Mouse (Mus musculus): ENCODE measurements around the gene Rhox2f. TPM values are rescaled to one million over a fixed set of nuclear protein-coding genes. Genes with fewer than 3 reads are reported as not detected.

Rhox2f gene
- polyA plus RNA-seq (2012; rRNA removed; ENCODE audit: low replicate concordance), result not detected in 2 replicates

DNA sequence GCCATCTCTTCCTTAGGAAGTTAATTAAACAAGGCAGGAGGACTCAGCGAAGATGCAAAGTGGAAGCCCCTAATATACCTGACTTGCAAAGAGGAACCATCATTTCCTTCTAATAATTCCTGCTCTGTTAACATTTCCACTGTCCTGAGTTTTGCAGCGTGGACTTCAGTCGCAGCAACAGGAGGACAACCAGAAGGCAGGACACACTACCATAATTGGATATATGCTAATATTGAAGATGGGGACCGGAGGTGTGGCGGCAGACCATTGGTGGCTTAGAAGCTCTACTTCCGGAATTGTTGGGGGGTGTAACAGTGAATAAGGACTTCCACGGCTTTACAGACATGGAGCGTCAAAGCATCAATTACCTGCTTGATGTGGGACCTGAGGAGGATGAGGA is at the start of gene Rhox2f:
Rhox2f (plus strand) TSS at position 301 of the 400 bp plus-strand sequence.

DNA sequence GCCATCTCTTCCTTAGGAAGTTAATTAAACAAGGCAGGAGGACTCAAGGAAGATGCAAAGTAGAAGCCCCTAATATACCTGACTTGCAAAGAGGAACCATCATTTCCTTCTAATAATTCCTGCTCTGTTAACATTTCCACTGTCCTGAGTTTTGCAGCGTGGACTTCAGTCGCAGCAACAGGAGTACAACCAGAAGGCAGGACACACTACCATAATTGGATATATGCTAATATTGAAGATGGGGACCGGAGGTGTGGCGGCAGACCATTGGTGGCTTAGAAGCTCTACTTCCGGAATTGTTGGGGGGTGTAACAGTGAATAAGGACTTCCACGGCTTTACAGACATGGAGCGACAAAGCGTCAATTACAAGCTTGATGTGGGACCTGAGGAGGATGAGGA is 41.1 kb upstream of the Rhox2f start, which contains the start of gene Rhox2e:
Rhox2e (plus strand) TSS at position 301 of the 400 bp plus-strand sequence.

GRCm38 (mm10) chrX:37541719-37542118 is 29.5 kb upstream of the Rhox2f start, which contains the start of gene Rhox3e:
Gene Rhox3e (plus strand): TSS chrX:37542019.

GRCm38 (mm10) chrX:37557112-37557511 is 14.1 kb upstream of the Rhox2f start, which contains the start of gene Rhox4e:
Gene Rhox4e (plus strand): TSS chrX:37557412.

GRCm38 (mm10) chrX:37580692-37581091 is 9.5 kb downstream of the Rhox2f start, which contains the start of gene Rhox3f:
Gene Rhox3f (plus strand): TSS chrX:37580992.

DNA sequence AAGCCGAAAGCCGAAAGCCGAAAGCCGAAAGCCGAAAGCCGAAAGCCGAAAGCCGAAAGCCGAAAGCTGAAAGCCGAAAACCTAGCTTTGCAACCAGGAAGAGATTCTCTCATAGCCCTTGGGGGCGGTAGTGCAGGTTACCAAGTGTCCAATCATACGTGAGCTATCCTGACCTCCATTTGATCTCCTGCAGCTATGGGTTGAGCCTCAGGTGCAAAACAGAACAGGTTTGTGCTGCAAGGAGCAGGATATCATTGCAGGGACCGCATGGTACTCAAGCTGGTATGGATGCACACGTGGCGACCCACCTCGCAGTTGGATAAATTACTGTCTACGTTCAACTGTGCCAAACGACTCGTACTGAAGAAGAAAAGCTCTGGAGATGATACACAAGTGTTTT is 36.4 kb downstream of the Rhox2f start, which contains the start of gene Rhox4f:
Rhox4f (minus strand) TSS at position 101 of the 400 bp plus-strand sequence.

Other genes starting within 250 kb of the Rhox2f start
- gene Rhox3a2, start 191.4 kb upstream of the Rhox2f start, polyA plus RNA-seq (2012; rRNA removed; ENCODE audit: low replicate concordance), result not detected in 2 replicates
- not detected in 2 replicates for gene Rhox4a2, start 180.6 kb upstream of the Rhox2f start, polyA plus RNA-seq (2012; rRNA removed; ENCODE audit: low replicate concordance)
- gene Rhox2b, start 159.3 kb upstream of the Rhox2f start, polyA plus RNA-seq (2012; rRNA removed; ENCODE audit: low replicate concordance), result not detected in 2 replicates
- gene Rhox4b, start 138.9 kb upstream of the Rhox2f start, polyA plus RNA-seq (2012; rRNA removed; ENCODE audit: low replicate concordance), result not detected in 2 replicates
- gene Rhox2c, start 117.7 kb upstream of the Rhox2f start, polyA plus RNA-seq (2012; rRNA removed; ENCODE audit: low replicate concordance), result not detected in 2 replicates
- gene Rhox3c, start 112.8 kb upstream of the Rhox2f start, polyA plus RNA-seq (2012; rRNA removed; ENCODE audit: low replicate concordance), result not detected in 2 replicates
- not detected in 2 replicates for gene Rhox4c, start 91.1 kb upstream of the Rhox2f start, polyA plus RNA-seq (2012; rRNA removed; ENCODE audit: low replicate concordance)
- gene Rhox2d, start 78.0 kb upstream of the Rhox2f start, polyA plus RNA-seq (2012; rRNA removed; ENCODE audit: low replicate concordance), result not detected in 2 replicates
- gene Rhox4d, start 57.0 kb upstream of the Rhox2f start, polyA plus RNA-seq (2012; rRNA removed; ENCODE audit: low replicate concordance), result not detected in 2 replicates
- gene Rhox2e, start 41.0 kb upstream of the Rhox2f start, polyA plus RNA-seq (2012; rRNA removed; ENCODE audit: low replicate concordance), result not detected in 2 replicates
- gene Rhox3e, start 29.4 kb upstream of the Rhox2f start, polyA plus RNA-seq (2012; rRNA removed; ENCODE audit: low replicate concordance), result not detected in 2 replicates
- gene Rhox4e, start 14.0 kb upstream of the Rhox2f start, polyA plus RNA-seq (2012; rRNA removed; ENCODE audit: low replicate concordance), result not detected in 2 replicates
- not detected in 2 replicates for gene Rhox3f, start 9.6 kb downstream of the Rhox2f start, polyA plus RNA-seq (2012; rRNA removed; ENCODE audit: low replicate concordance)
- gene Rhox4f, start 36.3 kb downstream of the Rhox2f start, polyA plus RNA-seq (2012; rRNA removed; ENCODE audit: low replicate concordance), result not detected in 2 replicates
- not detected in 2 replicates for gene Rhox3g, start 57.2 kb downstream of the Rhox2f start, polyA plus RNA-seq (2012; rRNA removed; ENCODE audit: low replicate concordance)
- not detected in 2 replicates for gene Rhox2g, start 72.1 kb downstream of the Rhox2f start, polyA plus RNA-seq (2012; rRNA removed; ENCODE audit: low replicate concordance)
- not detected in 2 replicates for gene Rhox4g, start 79.9 kb downstream of the Rhox2f start, polyA plus RNA-seq (2012; rRNA removed; ENCODE audit: low replicate concordance)
- not detected in 2 replicates for gene Rhox3h, start 97.4 kb downstream of the Rhox2f start, polyA plus RNA-seq (2012; rRNA removed; ENCODE audit: low replicate concordance)
- not detected in 2 replicates for gene Rhox2h, start 101.9 kb downstream of the Rhox2f start, polyA plus RNA-seq (2012; rRNA removed; ENCODE audit: low replicate concordance)
- not detected in 2 replicates for gene Rhox5, start 233.4 kb downstream of the Rhox2f start, polyA plus RNA-seq (2012; rRNA removed; ENCODE audit: low replicate concordance)

All from mammary gland, adult 2 months (tissue).